Mouse (Mus musculus): ENCODE results near the gene 4930451I11Rik.

DNA sequence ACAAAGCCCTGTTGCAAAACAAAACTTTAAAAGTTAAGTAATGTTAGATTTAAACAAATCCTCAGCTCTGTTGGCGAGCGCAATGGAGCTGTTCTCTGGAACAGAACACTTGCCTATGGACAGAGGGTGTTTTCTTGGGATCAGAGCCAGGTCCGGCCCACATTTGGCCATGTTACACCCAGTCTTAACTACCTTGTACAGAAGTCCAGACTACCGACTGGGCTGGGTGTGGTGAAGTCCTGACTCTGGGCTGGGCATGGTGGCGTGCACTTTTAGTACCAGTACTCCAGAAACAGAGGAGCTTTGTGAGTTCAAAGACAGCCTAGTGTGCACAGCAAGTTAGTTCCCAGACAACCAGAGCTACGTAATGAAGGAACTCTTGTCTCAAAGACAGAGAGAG is 24.5 kb downstream of the 4930451I11Rik start:
- TF ChIP-seq POLR2A (IDR thresholded peaks at IDR 0.05; ENCODE audit: borderline replicate concordance, control insufficient read depth, low read depth, low read length) (no peak), CTCF (IDR thresholded peaks at IDR 0.05; ENCODE audit: control insufficient read depth, insufficient read depth, low read length) (no peak)

All from bone marrow, adult 2 months (tissue).